Mouse (Mus musculus): ENCODE measurements at regions not wholly inside any gene's neighbourhood (a gene's known extent, or its start where the extent isn't known, plus 50 kb on each side); places are given as distances from the start of the nearest gene placed in this dataset.

DNA sequence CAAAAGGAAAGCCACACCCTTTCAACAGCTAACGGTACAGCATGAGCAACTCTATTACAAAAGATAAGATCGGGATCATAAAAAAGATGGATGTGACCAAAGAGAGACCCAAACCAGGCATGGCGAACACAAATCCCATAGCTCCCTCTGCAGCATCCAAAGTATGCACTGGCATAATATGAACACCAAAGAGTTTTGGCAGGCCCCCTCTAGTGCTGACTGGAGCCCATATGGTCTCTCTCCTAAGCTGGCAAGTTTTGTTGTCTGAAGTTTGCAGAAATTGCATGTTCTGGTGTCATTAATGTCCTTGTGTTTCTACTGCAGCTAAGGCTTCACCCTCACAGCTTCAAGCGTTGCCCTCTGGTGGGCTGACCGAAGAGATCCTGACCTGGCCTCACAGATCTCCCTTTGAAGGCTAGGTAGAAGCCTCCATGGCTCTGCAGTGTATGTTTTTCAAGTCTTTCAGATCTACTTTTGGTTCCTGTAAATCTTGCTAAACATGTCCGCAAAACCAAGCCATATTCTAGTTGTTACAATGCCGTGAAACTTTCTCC is 75.7 kb upstream of the Bcl2l14 start:
- ATAC-seq (ENCODE audit: insufficient number of reproducible peaks, low FRiP score, low TSS enrichment, low read depth): no peak
- H3K9me3 ChIP-seq: no peaks in the 10 kb centered on the region
- H3K27ac ChIP-seq: no peak overlapping the region
- H3K36me3 ChIP-seq: no peaks in the 10 kb centered on the region
- H3K27me3 ChIP-seq: no peaks in the 10 kb centered on the region
- 88% methylated on average over 7 of the region's 7 CpGs for WGBS
- H3K9ac ChIP-seq: no peak overlapping the region
- no peak overlapping the region for H3K4me3 ChIP-seq
- no peaks in the 10 kb centered on the region for H3K4me1 ChIP-seq
- H3K4me2 ChIP-seq: no peak overlapping the region

DNA sequence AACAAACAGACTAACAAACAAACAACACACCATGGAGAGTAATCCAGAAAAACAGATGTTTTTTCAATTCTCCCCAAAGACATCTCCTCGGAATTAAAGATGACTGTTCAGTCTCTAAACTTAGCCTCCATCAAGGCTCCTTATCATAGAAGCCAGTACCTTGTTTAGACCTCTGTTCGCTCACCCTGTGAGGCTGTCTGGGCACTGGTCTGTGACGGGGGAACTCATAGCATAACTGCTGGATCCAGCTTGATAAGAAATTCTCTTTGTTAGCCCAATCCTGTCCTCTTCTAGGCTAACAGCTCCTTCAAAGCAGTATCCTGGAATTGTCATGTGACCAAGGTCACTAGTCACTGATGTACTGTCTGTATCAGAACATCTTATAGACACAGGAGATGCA is 72.1 kb upstream of the Bcl2l14 start:
- Histone ChIP-seq H3K4me1 (no peaks in the 10 kb centered on the region), H3K27ac (no peak overlapping the region), H3K4me3 (no peak overlapping the region), H3K9ac (no peak overlapping the region), H3K4me2 (no peak overlapping the region), H3K9me3 (no peaks in the 10 kb centered on the region), H3K27me3 (no peaks in the 10 kb centered on the region), H3K36me3 (no peaks in the 10 kb centered on the region)
- 79% methylated on average over 3 of the region's 3 CpGs for WGBS
- ATAC-seq (ENCODE audit: insufficient number of reproducible peaks, low FRiP score, low TSS enrichment, low read depth): no peak

DNA sequence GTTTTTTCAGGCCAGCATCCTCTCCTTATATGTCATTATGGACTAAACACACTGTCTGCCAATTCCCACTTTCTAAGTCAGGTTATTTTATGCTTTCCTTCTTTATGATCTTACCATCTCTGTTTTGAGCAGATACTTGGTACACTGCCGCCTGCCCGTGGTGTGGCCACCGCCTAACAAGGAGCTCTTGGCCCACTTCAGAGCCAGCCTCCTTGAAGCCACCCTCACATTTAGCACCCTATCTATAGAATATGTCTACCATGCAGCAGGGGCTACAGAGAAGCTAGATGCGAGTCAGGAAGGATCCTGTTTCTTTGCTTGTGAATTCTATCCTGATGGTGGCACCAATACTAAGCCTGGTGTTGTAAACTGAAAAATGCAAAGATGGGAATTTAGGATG is 70.6 kb upstream of the Bcl2l14 start:
- H3K9me3 ChIP-seq: no peaks in the 10 kb centered on the region

DNA sequence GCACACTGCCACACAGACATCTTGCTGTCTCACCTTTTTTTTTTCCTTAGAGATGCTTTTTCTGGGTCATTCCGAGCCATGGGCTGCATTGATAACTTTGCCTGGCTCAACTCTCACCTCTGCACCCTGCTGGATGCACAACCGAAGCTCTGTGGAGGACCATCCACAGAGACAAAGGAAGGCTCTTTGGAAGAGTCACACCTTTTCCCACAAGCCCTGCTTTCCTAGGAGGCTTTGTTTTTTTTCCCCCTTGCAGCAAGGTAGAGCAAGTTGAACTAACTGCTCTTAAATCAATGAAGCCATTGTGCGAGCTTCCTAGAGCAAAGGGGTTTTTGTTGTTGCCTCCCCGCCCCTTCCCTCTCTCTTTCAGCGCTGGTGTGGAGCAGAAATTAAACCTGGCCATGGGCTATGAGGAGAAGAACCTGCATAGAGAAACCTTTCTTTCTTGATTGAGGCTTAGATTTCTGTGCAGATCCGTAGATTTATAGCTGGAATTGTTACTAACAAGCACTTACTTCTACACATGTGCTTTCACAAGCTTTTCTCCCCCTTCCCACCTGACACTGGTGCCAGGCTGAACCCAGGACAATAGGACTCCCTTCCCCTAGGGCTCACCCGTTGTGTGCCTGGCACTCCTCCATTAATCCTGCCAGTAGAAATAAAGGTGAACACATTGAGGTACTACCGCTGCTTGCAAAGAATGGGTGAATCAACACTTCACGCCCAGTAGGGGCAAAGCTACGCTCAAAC is 66.4 kb upstream of the Bcl2l14 start:
- H3K4me2 ChIP-seq: no peak overlapping the region
- H3K27ac ChIP-seq: 0 out of 2 replicates have a peak overlapping the region, but pooled peaks have one; percentile 9
- 0 out of 2 replicates have a peak, but pooled peaks have one; percentile 7 for ATAC-seq (ENCODE audit: insufficient number of reproducible peaks, low FRiP score, low TSS enrichment, low read depth)
- H3K9me3 ChIP-seq: no peaks in the 10 kb centered on the region
- no peaks in the 10 kb centered on the region for H3K4me1 ChIP-seq
- H3K9ac ChIP-seq: no peak overlapping the region
- H3K36me3 ChIP-seq: no peaks in the 10 kb centered on the region
- H3K4me3 ChIP-seq: no peak overlapping the region
- no peaks in the 10 kb centered on the region for H3K27me3 ChIP-seq
- WGBS: 68% methylated on average over 10 of the region's 10 CpGs

More for the DNA sequence above, 70.6 kb upstream of the Bcl2l14 start:
- Histone ChIP-seq H3K4me2 (no peak overlapping the region), H3K4me1 (no peaks in the 10 kb centered on the region), H3K36me3 (no peaks in the 10 kb centered on the region), H3K9ac (no peak overlapping the region), H3K27me3 (no peaks in the 10 kb centered on the region), H3K4me3 (no peak overlapping the region), H3K27ac (no peak overlapping the region)
- WGBS: 89% methylated on average over 4 of the region's 4 CpGs
- ATAC-seq (ENCODE audit: insufficient number of reproducible peaks, low FRiP score, low TSS enrichment, low read depth): no peak

DNA sequence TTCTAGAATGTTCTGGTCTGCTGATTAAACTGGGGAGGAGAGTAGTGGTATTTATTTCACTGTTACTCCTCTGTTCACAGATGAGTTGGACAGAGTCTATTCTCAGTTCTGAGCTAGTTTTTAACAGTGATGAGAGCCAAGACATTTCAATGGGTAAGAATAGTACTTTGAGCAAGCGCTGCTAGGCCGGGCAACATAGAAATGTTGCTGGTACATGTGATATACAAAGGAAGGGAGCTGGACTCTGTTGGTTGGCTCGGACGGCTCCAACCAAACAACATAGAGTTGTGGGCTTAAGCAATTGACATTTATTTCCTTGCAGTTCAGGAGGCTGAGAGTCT is 65.8 kb upstream of the Bcl2l14 start:
- Histone ChIP-seq H3K9me3 (no peaks in the 10 kb centered on the region), H3K9ac (no peak overlapping the region), H3K36me3 (no peaks in the 10 kb centered on the region), H3K27me3 (no peaks in the 10 kb centered on the region), H3K4me3 (no peak overlapping the region), H3K27ac (no peak overlapping the region), H3K4me2 (no peak overlapping the region), H3K4me1 (no peaks in the 10 kb centered on the region)
- ATAC-seq (ENCODE audit: insufficient number of reproducible peaks, low FRiP score, low TSS enrichment, low read depth): no peak
- WGBS: 93% methylated on average over 4 of the region's 4 CpGs

DNA sequence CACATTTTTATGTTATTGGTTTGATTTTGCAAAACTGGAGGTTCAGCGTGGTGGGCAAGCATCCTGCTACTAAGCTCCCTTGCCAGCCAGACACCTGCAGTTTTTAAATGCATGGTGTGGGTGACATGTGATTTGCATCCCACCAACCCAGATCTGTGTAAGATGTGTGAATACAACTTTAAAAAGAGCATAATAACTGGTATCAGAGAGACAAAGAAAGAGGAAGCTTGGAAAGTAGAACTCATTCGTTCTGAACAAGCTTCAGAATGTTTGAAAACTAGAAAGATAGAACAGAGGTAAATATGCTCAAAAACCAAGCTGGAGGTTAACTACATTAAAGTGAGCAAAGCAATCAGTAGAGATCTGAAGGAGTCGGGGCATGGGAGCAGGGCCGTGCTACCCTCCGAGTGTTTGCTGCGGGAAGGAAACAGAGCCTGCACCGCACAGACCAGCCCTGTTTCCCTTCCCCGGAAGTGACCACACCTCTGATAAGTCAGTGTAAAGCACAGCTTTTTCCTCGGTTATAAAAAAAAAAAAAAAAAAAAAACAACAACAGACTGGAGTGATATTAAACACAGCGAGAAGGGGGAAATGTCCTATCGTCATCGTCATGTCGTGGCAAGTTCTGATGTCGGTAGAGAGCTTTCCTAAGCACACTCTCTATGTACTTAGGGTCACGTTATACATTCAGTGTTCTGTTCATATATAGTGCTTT is 63.2 kb upstream of the Bcl2l14 start:
- Histone ChIP-seq H3K9me3 (no peaks in the 10 kb centered on the region), H3K27ac (no peak overlapping the region), H3K4me1 (no peaks in the 10 kb centered on the region), H3K36me3 (no peaks in the 10 kb centered on the region), H3K9ac (no peak overlapping the region), H3K27me3 (no peaks in the 10 kb centered on the region), H3K4me2 (no peak overlapping the region), H3K4me3 (no peak overlapping the region)
- no peak for ATAC-seq (ENCODE audit: insufficient number of reproducible peaks, low FRiP score, low TSS enrichment, low read depth)
- WGBS: 79% methylated on average over 15 of the region's 15 CpGs

DNA sequence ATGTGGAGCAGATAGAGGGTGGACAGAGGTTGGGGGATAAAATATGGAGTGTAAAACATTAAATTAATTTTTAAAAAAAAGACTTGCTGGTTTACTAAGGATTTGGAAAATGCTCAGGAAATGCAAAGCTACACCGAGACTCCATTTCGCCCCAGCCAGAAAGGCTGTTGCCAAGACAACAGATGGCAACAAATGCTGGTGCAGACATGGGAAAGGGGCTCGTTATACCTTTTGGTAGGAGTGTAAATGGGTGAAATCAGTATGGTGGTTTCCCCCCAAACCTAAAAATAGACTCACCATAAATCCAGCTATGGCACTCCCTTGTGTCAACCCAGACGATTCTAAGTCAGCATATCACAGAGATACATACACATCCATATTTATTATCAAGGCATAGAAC is 60.4 kb upstream of the Bcl2l14 start:
- Histone ChIP-seq H3K36me3 (no peaks in the 10 kb centered on the region), H3K9me3 (no peaks in the 10 kb centered on the region), H3K4me2 (no peak overlapping the region), H3K4me1 (no peaks in the 10 kb centered on the region), H3K9ac (no peak overlapping the region), H3K4me3 (no peak overlapping the region), H3K27me3 (no peaks in the 10 kb centered on the region), H3K27ac (no peak overlapping the region)
- ATAC-seq (ENCODE audit: insufficient number of reproducible peaks, low FRiP score, low TSS enrichment, low read depth): no peak
- 64% methylated on average over 4 of the region's 4 CpGs for WGBS

DNA sequence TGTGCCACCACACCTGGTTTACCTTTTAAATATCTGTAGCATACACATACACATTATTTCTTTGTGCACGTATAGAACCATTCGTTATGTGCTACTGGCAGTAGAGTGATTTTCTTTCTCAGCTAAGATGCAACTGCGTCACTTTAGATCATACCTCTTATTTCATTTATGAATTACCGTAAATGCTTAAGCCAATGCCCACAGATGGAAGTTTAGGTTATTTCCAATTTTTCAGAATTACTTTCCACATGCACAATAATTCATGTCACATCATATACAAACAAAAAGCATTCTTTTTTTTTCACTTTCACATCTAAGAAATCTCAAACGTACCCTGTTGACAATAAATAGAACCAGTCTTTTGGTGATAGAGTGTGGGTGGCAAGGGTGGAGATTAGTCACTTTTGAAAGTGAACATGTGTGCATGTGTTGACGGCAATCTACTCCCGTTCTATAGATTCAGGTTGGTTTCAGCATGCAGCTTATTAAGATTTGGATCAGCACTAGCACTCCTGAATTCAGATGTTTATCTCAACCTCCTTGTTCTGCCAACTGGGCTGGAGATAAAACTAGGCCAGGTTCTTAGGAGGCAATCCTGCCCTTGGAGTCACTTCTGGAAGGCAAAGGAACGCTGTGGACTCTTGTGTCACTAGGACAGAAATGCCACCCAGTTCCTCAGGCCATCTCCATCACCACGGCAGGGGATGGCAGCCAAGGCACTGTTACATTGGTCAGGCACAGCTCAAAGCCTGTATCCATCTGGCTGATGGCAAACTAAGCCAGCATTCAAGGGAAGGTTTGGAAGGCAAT is 53.1 kb upstream of the Bcl2l14 start:
- H3K4me1 ChIP-seq: no peaks in the 10 kb centered on the region
- no peak overlapping the region for H3K27ac ChIP-seq
- H3K4me2 ChIP-seq: no peak overlapping the region
- H3K9ac ChIP-seq: no peak overlapping the region
- no peaks in the 10 kb centered on the region for H3K9me3 ChIP-seq
- H3K36me3 ChIP-seq: no peaks in the 10 kb centered on the region
- WGBS: 86% methylated on average over 9 of the region's 9 CpGs
- ATAC-seq (ENCODE audit: insufficient number of reproducible peaks, low FRiP score, low TSS enrichment, low read depth): no peak
- H3K4me3 ChIP-seq: no peak overlapping the region
- no peaks in the 10 kb centered on the region for H3K27me3 ChIP-seq

DNA sequence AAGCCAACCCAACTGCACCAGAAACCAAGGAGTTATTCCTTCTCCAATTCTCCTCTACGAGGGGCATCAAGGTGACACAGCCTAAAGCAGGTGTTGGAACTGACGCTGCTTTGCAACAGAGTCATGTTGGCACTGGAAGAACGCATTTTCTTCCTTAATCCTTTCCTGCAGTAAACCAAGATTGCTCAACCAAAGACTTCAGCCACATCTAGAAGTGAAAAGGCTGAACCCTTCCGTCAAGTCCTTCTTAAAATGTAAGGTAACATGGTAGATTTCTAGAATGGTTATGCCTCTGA is 52.6 kb upstream of the Bcl2l14 start:
- Histone ChIP-seq H3K27ac (no peak overlapping the region), H3K9ac (no peak overlapping the region), H3K36me3 (no peaks in the 10 kb centered on the region), H3K4me2 (no peak overlapping the region), H3K9me3 (no peaks in the 10 kb centered on the region), H3K4me3 (no peak overlapping the region), H3K27me3 (no peaks in the 10 kb centered on the region), H3K4me1 (no peaks in the 10 kb centered on the region)
- ATAC-seq (ENCODE audit: insufficient number of reproducible peaks, low FRiP score, low TSS enrichment, low read depth): no peak
- WGBS: 85% methylated on average over 4 of the region's 4 CpGs

All from limb, embryonic 15.5 days (tissue).